Mouse (Mus musculus) small intestine, adult 2 months (tissue): ENCODE data around the gene Ajap1.

ENCODE experiments used
- CTCF ChIP-seq: fragments of 200-500 bp; IDR thresholded peaks from 2 replicates; pipeline ENCODE4 v1.5.1; 2012; ENCODE audit warnings: low read depth, mild to moderate bottlenecking, control low read depth, inconsistent platforms, low read length, moderate library complexity, mixed read lengths; ENCODE audit not compliant: insufficient replicate concordance, insufficient read length; ENCODE audit errors: extremely low read depth
- POLR2A ChIP-seq: fragments of 200-500 bp; IDR thresholded peaks from 2 replicates; pipeline ENCODE4 v1.6.1; 2012; ENCODE audit warnings: low read depth, mild to moderate bottlenecking, control low read depth, inconsistent platforms, low read length, moderate library complexity

DNA sequence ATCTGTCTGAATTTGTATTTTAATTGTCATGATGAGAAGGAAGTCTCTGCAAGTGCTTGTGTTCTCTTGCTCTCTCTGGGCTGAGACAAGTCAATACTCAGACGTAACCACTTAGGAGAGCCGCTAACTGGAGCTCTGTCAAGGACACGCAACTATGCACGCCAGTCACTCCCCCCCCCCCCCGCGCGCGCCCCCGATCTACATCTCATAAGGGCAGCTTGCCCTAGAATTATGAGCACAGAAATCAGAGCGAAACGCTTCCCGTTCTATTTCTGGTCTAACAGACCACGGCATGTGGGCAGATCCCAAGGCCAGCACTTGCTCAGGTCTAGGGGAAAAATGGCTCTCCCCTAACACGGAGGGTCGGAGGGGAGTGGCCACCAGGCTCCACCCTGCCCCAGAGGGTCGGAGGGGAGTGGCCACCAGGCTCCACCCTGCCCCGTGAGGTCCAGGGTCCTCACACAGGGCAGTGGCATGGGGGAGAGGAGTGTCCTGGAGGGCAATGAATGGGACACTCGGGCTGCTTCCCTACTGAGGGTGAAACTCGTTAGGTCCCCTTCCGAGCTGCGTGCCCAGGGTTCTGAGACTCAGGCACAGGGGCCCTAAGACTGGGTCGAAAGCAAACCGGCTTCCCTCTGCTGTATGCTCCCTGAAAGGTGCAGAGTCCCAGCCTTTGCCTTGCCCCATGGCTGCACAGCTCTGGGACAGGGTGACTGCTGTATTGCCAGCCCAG, 65.3 kb downstream of the Ajap1 start:
- no peak for TF ChIP-seq CTCF
- no peak for TF ChIP-seq POLR2A
